Mouse (Mus musculus) midbrain, postnatal 0 days (tissue): ENCODE measurements at regions not wholly inside any gene's neighbourhood (a gene's known extent, or its start where the extent isn't known, plus 50 kb on each side); places are given as distances from the start of the nearest gene placed in this dataset.
A peak's percentile ranks its signal among the peaks of the same experiment; 100 is the strongest.

ENCODE experiments used
- ATAC-seq: fragments of 200-750 bp; cut with Nextera tagmentation; 2 replicates; pipeline ENCODE4 v1.8.0; 2017; ENCODE audit warnings: moderate number of reproducible peaks, mild to moderate bottlenecking, moderate TSS enrichment, moderate library complexity; ENCODE audit not compliant: low FRiP score
- DNase-seq: peaks from one replicate; pipeline ENCODE4 v3.0.0-alpha.2; 2015; ENCODE audit warnings: low spot score
- H3K27ac ChIP-seq: fragments of 300-500 bp; sonication (generic); 2 replicates; pipeline ENCODE4 v1.5.1; 2014; ENCODE audit warnings: low read depth, mild to moderate bottlenecking, low read length, mixed read lengths
- H3K27me3 ChIP-seq: fragments of 300-500 bp; sonication (generic); 2 replicates; pipeline ENCODE4 v1.6.1; 2014; ENCODE audit warnings: low read length, control low read depth, mixed read lengths; ENCODE audit not compliant: insufficient read depth
- H3K36me3 ChIP-seq: fragments of 300-500 bp; sonication (generic); 2 replicates; pipeline ENCODE4 v1.6.1; 2014; ENCODE audit warnings: low read length, control low read depth, mixed read lengths; ENCODE audit not compliant: insufficient read depth
- H3K4me1 ChIP-seq: fragments of 300-500 bp; sonication (generic); 2 replicates; pipeline ENCODE4 v1.6.1; 2014; ENCODE audit warnings: mild to moderate bottlenecking, control low read depth, antibody characterized with exemption, low read length, mixed read lengths; ENCODE audit not compliant: insufficient read depth
- H3K4me2 ChIP-seq: fragments of 300-500 bp; sonication (generic); 2 replicates; pipeline ENCODE4 v1.6.1; 2014; ENCODE audit warnings: low read depth, mild to moderate bottlenecking, low read length, mixed read lengths; ENCODE audit not compliant: poor library complexity, severe bottlenecking
- H3K4me3 ChIP-seq: fragments of 300-500 bp; sonication (generic); 2 replicates; pipeline ENCODE4 v1.5.1; 2014; ENCODE audit warnings: low read depth, mild to moderate bottlenecking, low read length, moderate library complexity
- H3K9ac ChIP-seq: fragments of 300-500 bp; sonication (generic); replicated peaks from 2 replicates; pipeline ENCODE4 v1.6.1; 2014; ENCODE audit warnings: mild to moderate bottlenecking, low read length, moderate library complexity, mixed read lengths; ENCODE audit not compliant: poor library complexity, severe bottlenecking
- H3K9me3 ChIP-seq: fragments of 300-500 bp; sonication (generic); 2 replicates; pipeline ENCODE4 v1.6.1; 2016; ENCODE audit warnings: low read length, control low read depth
- CTCF ChIP-seq: IDR thresholded peaks from 2 replicates; pipeline ENCODE4 v1.5.1; 2016; ENCODE audit warnings: antibody characterized with exemption, mild to moderate bottlenecking
- WGBS: fragments of 180-500 bp; shearing (Covaris S2); extraction: QIAGEN DNeasy Blood & Tissue Kit; methylation state at CpG from one replicate; pipeline ENCODE4 v1.1.7; 2014; 5-methylcytosine and 5-hydroxymethylcytosine counted together

DNA sequence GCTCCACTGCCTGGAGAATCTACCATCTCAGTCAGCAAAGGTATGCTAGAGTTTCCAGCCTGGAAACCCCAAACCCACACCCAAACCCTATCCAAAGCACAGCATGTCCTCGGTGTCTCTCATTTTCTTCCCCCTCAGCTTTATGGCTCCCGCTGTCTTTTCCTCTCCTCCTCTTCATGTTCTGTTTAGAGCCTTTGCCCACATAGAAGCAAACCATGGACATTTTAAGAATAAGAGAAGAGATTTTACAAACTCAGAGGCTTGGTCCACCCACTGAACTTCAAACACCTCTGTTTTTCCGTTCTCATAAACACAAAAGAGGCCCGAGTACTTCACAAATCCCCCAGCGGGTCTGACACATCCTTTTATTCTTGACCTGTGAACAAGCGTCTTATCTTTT is 154.9 kb upstream of the Zc3h12c start:
- Histone ChIP-seq H3K27me3 (no peaks in the 10 kb centered on the region), H3K36me3 (no peaks in the 10 kb centered on the region), H3K4me2 (no peak overlapping the region), H3K9me3 (no peaks in the 10 kb centered on the region), H3K4me3 (no peak overlapping the region), H3K9ac (no peak overlapping the region), H3K4me1 (no peaks in the 10 kb centered on the region), H3K27ac (no peak overlapping the region)
- ATAC-seq, result no peak
- no peak for DNase-seq
- 70% methylated on average over 6 of the region's 6 CpGs for WGBS
- no peak for TF ChIP-seq CTCF

DNA sequence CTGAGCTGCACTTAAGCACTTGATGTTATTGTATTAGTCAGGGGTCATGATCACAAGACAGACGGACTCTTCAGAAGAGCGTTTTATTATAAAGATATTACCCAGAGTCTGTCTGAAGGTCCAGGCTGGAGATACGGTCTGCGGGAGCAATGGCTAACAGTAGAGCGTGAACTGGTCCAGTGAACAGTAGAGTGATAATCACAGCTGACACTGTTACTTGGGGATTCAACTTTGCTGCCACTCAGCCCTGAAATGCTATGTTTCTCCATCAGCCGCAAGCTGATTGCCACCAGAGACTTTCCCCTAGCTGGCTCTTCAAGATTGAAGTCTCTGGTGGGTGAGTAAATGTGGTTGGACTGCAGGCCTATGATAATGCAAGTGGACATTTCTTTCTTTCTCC is 133.1 kb upstream of the Zc3h12c start:
- TF ChIP-seq CTCF, result no peak
- Histone ChIP-seq H3K9ac (no peak overlapping the region), H3K4me2 (no peak overlapping the region), H3K9me3 (no peaks in the 10 kb centered on the region), H3K27me3 (no peaks in the 10 kb centered on the region), H3K36me3 (no peaks in the 10 kb centered on the region), H3K27ac (no peak overlapping the region), H3K4me3 (no peak overlapping the region), H3K4me1 (no peaks in the 10 kb centered on the region; the same call in 1 of the 2 replicates)
- DNase-seq (no peak), ATAC-seq (no peak)
- 90% methylated on average over 6 of the region's 6 CpGs for WGBS

DNA sequence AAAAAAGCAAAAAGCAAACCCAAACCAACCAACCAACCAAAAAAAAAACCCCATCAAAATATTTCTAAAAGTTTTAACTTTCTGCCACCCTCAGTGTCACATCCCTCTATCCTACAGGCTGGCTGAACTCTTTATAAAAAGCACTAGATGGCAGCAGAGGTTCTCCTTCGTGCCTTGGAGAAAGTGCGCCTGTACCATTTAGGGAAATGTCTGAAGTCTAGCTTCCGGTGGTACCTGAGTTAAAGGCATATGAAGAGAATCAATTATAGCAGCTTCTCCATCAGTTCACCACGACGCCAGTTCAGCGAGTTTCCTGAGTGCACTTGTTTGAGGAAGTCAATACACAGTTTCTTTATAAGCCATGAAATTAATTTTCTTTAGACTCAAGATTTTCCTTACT is 130.0 kb upstream of the Zc3h12c start:
- ATAC-seq, result peak; percentile 70; the same call in 1 of the 2 replicates
- no peaks in the 10 kb centered on the region for H3K9me3 ChIP-seq
- H3K27me3 ChIP-seq, result no peaks in the 10 kb centered on the region
- H3K36me3 ChIP-seq, result no peaks in the 10 kb centered on the region
- peak; percentile 93 for TF ChIP-seq CTCF
- no peak overlapping the region for H3K9ac ChIP-seq
- H3K4me3 ChIP-seq, result no peak overlapping the region
- WGBS, result 8% methylated on average over 6 of the region's 6 CpGs
- no peak overlapping the region for H3K27ac ChIP-seq
- H3K4me1 ChIP-seq, result no peaks in the 10 kb centered on the region; the same call in 1 of the 2 replicates
- DNase-seq, result peak; percentile 88
- no peak overlapping the region for H3K4me2 ChIP-seq

DNA sequence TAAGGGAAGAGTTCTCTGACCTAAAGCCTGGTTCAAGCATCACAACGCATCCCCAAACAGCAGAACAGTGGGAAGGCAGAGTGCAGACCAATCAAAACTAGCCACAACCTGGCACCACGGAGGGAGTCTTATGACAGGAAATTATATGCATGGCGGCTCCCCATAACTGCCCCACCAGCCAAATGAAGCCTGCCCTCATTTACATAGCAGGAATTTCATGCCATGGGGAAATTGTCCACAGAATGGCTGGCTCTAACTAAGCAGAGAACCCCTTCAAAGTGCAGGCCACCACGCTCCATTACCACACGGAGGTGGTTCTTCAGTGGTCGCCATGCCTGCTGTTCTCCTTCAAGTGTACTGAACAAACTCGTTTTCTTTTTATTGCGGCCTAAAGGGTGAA is 126.3 kb upstream of the Zc3h12c start:
- no peak for ATAC-seq
- H3K9ac ChIP-seq, result no peak overlapping the region
- H3K4me2 ChIP-seq, result no peak overlapping the region
- no peak overlapping the region for H3K4me3 ChIP-seq
- 79% methylated on average over 8 of the region's 8 CpGs for WGBS
- no peak overlapping the region for H3K27ac ChIP-seq
- H3K36me3 ChIP-seq, result no peaks in the 10 kb centered on the region
- H3K4me1 ChIP-seq, result no peaks in the 10 kb centered on the region
- no peaks in the 10 kb centered on the region for H3K27me3 ChIP-seq
- no peak for DNase-seq
- TF ChIP-seq CTCF, result no peak
- H3K9me3 ChIP-seq, result no peaks in the 10 kb centered on the region

DNA sequence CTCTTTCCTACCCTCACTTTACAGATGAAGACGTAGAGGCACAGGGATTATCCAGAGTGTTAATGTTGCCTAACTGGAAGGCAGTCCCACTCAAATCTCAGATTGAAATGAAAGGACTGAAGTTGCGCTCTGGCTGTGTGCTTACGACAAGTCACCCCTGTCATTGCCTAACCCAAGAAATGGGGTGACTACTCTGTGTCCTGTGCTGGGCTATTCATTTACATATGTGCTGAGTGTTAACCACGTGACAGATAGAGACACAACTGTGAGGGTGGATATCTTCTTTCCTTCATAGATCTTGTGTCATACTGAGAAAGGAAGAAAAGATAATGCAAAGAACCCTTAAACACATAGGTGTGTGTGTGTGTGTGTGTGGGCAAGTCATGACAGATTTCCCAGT is 120.7 kb upstream of the Zc3h12c start:
- WGBS, result 76% methylated on average over 4 of the region's 4 CpGs

DNA sequence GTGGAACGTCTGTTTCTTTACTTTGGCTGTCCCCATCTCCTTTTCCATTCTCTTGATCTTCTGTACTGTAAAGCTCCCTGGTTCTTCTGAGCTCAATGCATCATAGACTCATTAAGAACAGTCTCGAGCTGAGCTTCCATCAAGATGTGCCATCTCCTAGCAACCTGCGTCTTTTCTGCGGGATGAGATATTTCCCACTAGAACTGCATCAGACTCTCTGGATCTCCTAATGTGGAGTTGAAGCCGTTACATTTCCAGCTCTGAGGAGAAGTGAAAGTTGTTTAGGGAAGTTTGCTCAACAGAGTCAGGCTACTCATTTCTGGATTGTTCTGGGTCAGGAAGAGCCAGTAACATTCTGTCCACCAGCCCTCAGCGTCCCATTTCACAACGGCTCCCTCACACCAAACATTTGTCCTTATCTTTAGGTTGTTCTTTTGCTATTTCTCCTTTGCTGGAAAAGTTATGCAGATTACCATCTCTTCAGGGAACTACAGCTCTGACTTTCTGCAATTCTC is 119.4 kb upstream of the Zc3h12c start:
- TF ChIP-seq CTCF, result no peak
- WGBS, result 76% methylated on average over 7 of the region's 7 CpGs
- H3K9ac ChIP-seq, result no peak overlapping the region

More for the DNA sequence above, 120.7 kb upstream of the Zc3h12c start:
- no peak for TF ChIP-seq CTCF
- no peaks in the 10 kb centered on the region for H3K9me3 ChIP-seq
- H3K27ac ChIP-seq, result no peak overlapping the region
- DNase-seq (no peak), ATAC-seq (no peak)
- H3K4me3 ChIP-seq, result no peak overlapping the region
- H3K4me2 ChIP-seq, result no peak overlapping the region
- H3K9ac ChIP-seq, result no peak overlapping the region
- H3K36me3 ChIP-seq, result no peaks in the 10 kb centered on the region
- H3K4me1 ChIP-seq, result no peaks in the 10 kb centered on the region
- no peaks in the 10 kb centered on the region for H3K27me3 ChIP-seq

More for the DNA sequence above, 119.4 kb upstream of the Zc3h12c start:
- ATAC-seq, result no peak
- no peak overlapping the region for H3K4me3 ChIP-seq
- H3K27me3 ChIP-seq, result no peaks in the 10 kb centered on the region
- H3K36me3 ChIP-seq, result no peaks in the 10 kb centered on the region
- no peaks in the 10 kb centered on the region for H3K9me3 ChIP-seq
- no peak overlapping the region for H3K4me2 ChIP-seq
- no peak overlapping the region for H3K27ac ChIP-seq
- no peak for DNase-seq
- H3K4me1 ChIP-seq, result no peaks in the 10 kb centered on the region
